Comparison of ENCODE assay signal across 17 mouse cellular contexts in genomic region chr19:14165775-14166174, GRCm38 (mm10).
DNase-seq lines count a peak whose midpoint lies in the region; ATAC-seq and TF ChIP-seq lines count a peak whose summit lies in the region.
"Had no signal": no experiment of that assay in that cellular context is flagged by ENCODE, and none has a peak within 500 bp of the region (broad histone marks: within the 10 kb centered on the region; RNA-seq: fewer than 3 reads in every experiment).

No protein-coding gene starts in this region.

- 49% methylated on average over 2 of the region's 2 CpGs for WGBS in midbrain, postnatal 0 days
- 35% methylated on average over 2 of the region's 2 CpGs for WGBS in midbrain, embryonic 16.5 days
- 38% methylated on average over 2 of the region's 2 CpGs for WGBS in heart, embryonic 16.5 days

- no peak for ATAC-seq in midbrain, postnatal 0 days (ENCODE audit: low FRiP score)
- ATAC-seq in midbrain, embryonic 16.5 days, result no peak
- ATAC-seq in heart, embryonic 16.5 days (replicated peaks; ENCODE audit: extremely low read depth, insufficient read depth, low FRiP score), result peak; percentile 83
- ATAC-seq: inflammation-experienced regulatory T-cells, adult 6 months; liver, embryonic 12.5 days had no signal

- no peak overlapping the region for H3K27ac ChIP-seq in midbrain, postnatal 0 days (ENCODE audit: low read depth, low read length)
- H3K27ac ChIP-seq in midbrain, embryonic 16.5 days (ENCODE audit: low read length), result no peak overlapping the region
- no peak overlapping the region for H3K27ac ChIP-seq in heart, embryonic 16.5 days (ENCODE audit: low read length)
- H3K27ac ChIP-seq: heart, embryonic 13.5 days; kidney, embryonic 15.5 days; limb, embryonic 10.5 days; liver, embryonic 12.5 days; lung, embryonic 15.5 days; neural tube, embryonic 12.5 days had no signal

- H3K36me3 ChIP-seq in midbrain, postnatal 0 days (ENCODE audit: insufficient read depth, low read length), result no peaks in the 10 kb centered on the region
- H3K36me3 ChIP-seq in midbrain, embryonic 16.5 days (ENCODE audit: control insufficient read depth, insufficient read depth, low read length), result no peaks in the 10 kb centered on the region
- H3K36me3 ChIP-seq in heart, embryonic 16.5 days (ENCODE audit: control insufficient read depth, insufficient read depth), result no peaks in the 10 kb centered on the region
- H3K36me3 ChIP-seq: heart, embryonic 13.5 days; kidney, embryonic 15.5 days; limb, embryonic 10.5 days; liver, embryonic 12.5 days; lung, embryonic 15.5 days; neural tube, embryonic 12.5 days had no signal

- no peaks in the 10 kb centered on the region for H3K9me3 ChIP-seq in midbrain, postnatal 0 days (ENCODE audit: low read length)
- no peaks in the 10 kb centered on the region for H3K9me3 ChIP-seq in midbrain, embryonic 16.5 days (replicated peaks; ENCODE audit: control insufficient read depth, low read length, poor library complexity, severe bottlenecking)
- H3K9me3 ChIP-seq in heart, embryonic 16.5 days (replicated peaks; ENCODE audit: control insufficient read depth, low read length), result no peaks in the 10 kb centered on the region
- H3K9me3 ChIP-seq: heart, embryonic 13.5 days; kidney, embryonic 15.5 days; limb, embryonic 10.5 days; liver, embryonic 12.5 days; lung, embryonic 15.5 days; neural tube, embryonic 12.5 days had no signal

- H3K9ac ChIP-seq in midbrain, postnatal 0 days (replicated peaks; ENCODE audit: low read length, poor library complexity, severe bottlenecking), result no peak overlapping the region
- H3K9ac ChIP-seq in midbrain, embryonic 16.5 days (ENCODE audit: low read depth, low read length), result no peak overlapping the region
- H3K9ac ChIP-seq in heart, embryonic 16.5 days (ENCODE audit: low read length), result no peak overlapping the region
- H3K9ac ChIP-seq: heart, embryonic 13.5 days; kidney, embryonic 15.5 days; liver, embryonic 12.5 days; lung, embryonic 15.5 days; neural tube, embryonic 12.5 days had no signal

- DNase-seq in cerebellum, postnatal 14 days, result peak; percentile 2 to 10
- no peak for DNase-seq in cerebellum, adult 18-20 months
- peak; percentile 28 for DNase-seq in midbrain, postnatal 0 days (ENCODE audit: low spot score)
- DNase-seq in right cerebral cortex, postnatal 36 days (ENCODE audit: low spot score in 2 of 2), result no peak
- no peak for DNase-seq in urinary bladder, postnatal 25 days (ENCODE audit: low spot score)
- DNase-seq in layer of hippocampus, adult 11-12 months (ENCODE audit: low spot score), result no peak
- DNase-seq: adrenal gland, postnatal 25 days had no signal

- H3K4me2 ChIP-seq in midbrain, postnatal 0 days (ENCODE audit: low read depth, low read length, poor library complexity, severe bottlenecking), result no peak overlapping the region
- H3K4me2 ChIP-seq in midbrain, embryonic 16.5 days (ENCODE audit: low read length), result no peak overlapping the region
- H3K4me2 ChIP-seq in heart, embryonic 16.5 days (ENCODE audit: low read depth, low read length), result no peak overlapping the region
- H3K4me2 ChIP-seq: heart, embryonic 13.5 days; kidney, embryonic 15.5 days; liver, embryonic 12.5 days; lung, embryonic 15.5 days; neural tube, embryonic 12.5 days had no signal

- no peak for TF ChIP-seq CTCF in midbrain, postnatal 0 days (IDR thresholded peaks at IDR 0.05)

- H3K27me3 ChIP-seq in midbrain, postnatal 0 days (ENCODE audit: insufficient read depth, low read length), result no peaks in the 10 kb centered on the region
- H3K27me3 ChIP-seq in midbrain, embryonic 16.5 days (ENCODE audit: control insufficient read depth, insufficient read depth, low read depth, low read length), result no peaks in the 10 kb centered on the region; the same call in 1 of the 2 replicates
- H3K27me3 ChIP-seq in heart, embryonic 16.5 days (ENCODE audit: control insufficient read depth, insufficient read depth, low read length), result peaks cover 39% of the 10 kb centered on the region
- H3K27me3 ChIP-seq: kidney, embryonic 15.5 days; liver, embryonic 12.5 days; lung, embryonic 15.5 days; neural tube, embryonic 12.5 days had no signal

- no peaks in the 10 kb centered on the region for H3K4me1 ChIP-seq in midbrain, postnatal 0 days (ENCODE audit: insufficient read depth, low read length)
- peaks cover 2% of the 10 kb centered on the region; the same call in 1 of the 2 replicates for H3K4me1 ChIP-seq in midbrain, embryonic 16.5 days (ENCODE audit: control insufficient read depth, insufficient read depth, low read length)
- 0 out of 2 replicates have a peak, but pooled peaks cover 4% of the 10 kb centered on the region for H3K4me1 ChIP-seq in heart, embryonic 16.5 days (ENCODE audit: control insufficient read depth, insufficient read depth, low read length)
- H3K4me1 ChIP-seq: heart, embryonic 13.5 days; limb, embryonic 10.5 days; liver, embryonic 12.5 days; neural tube, embryonic 12.5 days had no signal

- H3K4me3 ChIP-seq in midbrain, postnatal 0 days (ENCODE audit: low read depth, low read length), result no peak overlapping the region
- no peak overlapping the region for H3K4me3 ChIP-seq in midbrain, embryonic 16.5 days (ENCODE audit: low read depth, low read length)
- no peak overlapping the region for H3K4me3 ChIP-seq in heart, embryonic 16.5 days (ENCODE audit: low read length)
- H3K4me3 ChIP-seq: erythroblast, embryonic 14.5 days; heart, embryonic 13.5 days; kidney, embryonic 15.5 days; limb, embryonic 10.5 days; liver, embryonic 12.5 days; lung, embryonic 15.5 days; neural tube, embryonic 12.5 days had no signal

Comparison
In these comparisons a context has a peak if more than half of its experiments do, and no peak if none do; other contexts are left out.
1. DNase-seq: peak in cerebellum, postnatal 14 days (2 of 2) and midbrain, postnatal 0 days (single experiment); none in cerebellum, adult 18-20 months (0 of 2), right cerebral cortex, postnatal 36 days (0 of 2), urinary bladder, postnatal 25 days (single experiment) and layer of hippocampus, adult 11-12 months (single experiment).